Mouse (Mus musculus) forebrain, embryonic 16.5 days (tissue): ENCODE measurements at regions not wholly inside any gene's neighbourhood (a gene's known extent, or its start where the extent isn't known, plus 50 kb on each side); places are given as distances from the start of the nearest gene placed in this dataset.

ENCODE experiments used
- ATAC-seq: fragments of 200-750 bp; cut with Nextera tagmentation; 2 replicates; pipeline ENCODE4 v1.8.0; 2017; ENCODE audit warnings: mild to moderate bottlenecking, moderate library complexity
- H3K27ac ChIP-seq: fragments of 300-500 bp; sonication (generic); 2 replicates; pipeline ENCODE4 v1.5.1; 2014; ENCODE audit warnings: low read length, control low read depth
- H3K27me3 ChIP-seq: fragments of 300-500 bp; sonication (generic); replicated peaks from 2 replicates; pipeline ENCODE4 v1.6.1; 2014; ENCODE audit warnings: low read length; ENCODE audit not compliant: control insufficient read depth, insufficient read depth
- H3K36me3 ChIP-seq: fragments of 300-500 bp; sonication (generic); 2 replicates; pipeline ENCODE4 v1.6.1; 2014; ENCODE audit not compliant: control insufficient read depth, insufficient read depth
- H3K4me1 ChIP-seq: fragments of 300-500 bp; sonication (generic); replicated peaks from 2 replicates; pipeline ENCODE4 v1.6.1; 2014; ENCODE audit warnings: low read length; ENCODE audit not compliant: control insufficient read depth, insufficient read depth
- H3K4me2 ChIP-seq: fragments of 300-500 bp; sonication (generic); 2 replicates; pipeline ENCODE4 v1.6.1; 2014; ENCODE audit warnings: mild to moderate bottlenecking, low read length, control low read depth
- H3K4me3 ChIP-seq: fragments of 300-500 bp; sonication (generic); replicated peaks from 2 replicates; pipeline ENCODE4 v1.5.1; 2014; ENCODE audit warnings: mild to moderate bottlenecking, low read length, control low read depth
- H3K9ac ChIP-seq: fragments of 300-500 bp; sonication (generic); replicated peaks from 2 replicates; pipeline ENCODE4 v1.6.1; 2014; ENCODE audit warnings: low read depth, low read length, control low read depth
- H3K9me3 ChIP-seq: fragments of 300-500 bp; sonication (generic); 2 replicates; pipeline ENCODE4 v1.6.1; 2016; ENCODE audit warnings: low read length; ENCODE audit not compliant: control insufficient read depth
- WGBS: fragments of 180-500 bp; shearing (Covaris S2); extraction: QIAGEN DNeasy Blood & Tissue Kit; methylation state at CpG from one replicate; pipeline ENCODE4 v1.1.7; 2014; 5-methylcytosine and 5-hydroxymethylcytosine counted together

DNA sequence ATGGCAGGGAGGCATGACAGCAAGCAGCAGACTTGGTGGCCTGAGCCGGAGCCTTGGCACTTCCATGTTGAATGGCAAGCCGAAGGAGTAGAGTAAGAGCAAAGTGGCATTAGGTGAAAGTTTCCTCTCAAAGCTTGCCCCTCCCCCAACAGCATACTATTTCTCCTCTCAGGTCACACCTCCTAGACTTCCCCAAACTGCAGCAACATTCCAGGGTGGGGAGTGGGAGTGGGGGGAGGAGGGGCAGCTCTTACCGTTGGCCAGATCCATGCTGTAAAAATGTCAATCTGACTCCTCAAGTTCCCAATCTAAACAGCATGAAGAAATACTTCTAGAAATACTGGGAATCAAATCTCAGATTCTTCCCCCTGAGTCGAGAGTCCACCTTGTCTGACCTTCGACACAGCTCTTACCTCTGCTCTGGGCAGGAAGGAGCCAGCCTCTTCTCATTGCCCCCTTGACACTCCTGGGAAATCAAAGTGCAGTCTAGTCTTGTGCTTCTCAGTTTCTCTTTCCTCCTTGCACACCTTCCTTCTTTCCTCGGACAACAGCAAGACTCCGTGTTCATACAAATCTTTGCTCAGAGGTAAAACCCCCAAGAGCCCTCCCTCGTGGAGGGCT lies 794.9 kb upstream of the BB014433 start:
- no peaks in the 10 kb centered on the region for H3K27me3 ChIP-seq
- ATAC-seq, result no peak
- no peak overlapping the region for H3K9ac ChIP-seq
- no peaks in the 10 kb centered on the region for H3K4me1 ChIP-seq
- no peak overlapping the region for H3K4me3 ChIP-seq
- no peak overlapping the region for H3K4me2 ChIP-seq
- H3K27ac ChIP-seq, result no peak overlapping the region
- no peaks in the 10 kb centered on the region for H3K36me3 ChIP-seq
- no peaks in the 10 kb centered on the region for H3K9me3 ChIP-seq
- WGBS, result 89% methylated on average over 8 of the region's 8 CpGs

DNA sequence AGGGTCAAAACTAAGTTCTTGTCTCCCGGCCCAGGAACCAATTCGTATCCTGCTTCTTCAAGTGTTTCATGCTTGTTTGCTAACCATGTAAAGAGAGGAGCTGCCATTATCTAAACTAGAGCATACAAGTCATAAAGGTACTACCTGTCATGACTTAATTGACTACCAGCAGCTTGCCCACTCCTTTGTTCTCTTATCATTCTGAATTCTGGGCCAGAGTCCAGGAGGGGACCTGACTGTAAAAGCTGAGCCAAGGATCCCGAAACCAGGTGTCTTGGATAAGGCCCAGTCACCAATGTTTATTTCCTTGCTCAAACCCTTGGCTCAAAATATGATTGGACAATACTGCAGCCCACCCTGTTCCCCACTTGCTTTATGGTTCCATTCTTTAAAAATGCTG lies 786.9 kb upstream of the BB014433 start:
- no peaks in the 10 kb centered on the region for H3K4me1 ChIP-seq
- 92% methylated on average over 3 of the region's 3 CpGs for WGBS
- H3K4me2 ChIP-seq, result no peak overlapping the region
- no peak for ATAC-seq
- H3K4me3 ChIP-seq, result no peak overlapping the region
- H3K9ac ChIP-seq, result no peak overlapping the region
- H3K9me3 ChIP-seq, result no peaks in the 10 kb centered on the region
- no peak overlapping the region for H3K27ac ChIP-seq
- H3K27me3 ChIP-seq, result no peaks in the 10 kb centered on the region
- no peaks in the 10 kb centered on the region for H3K36me3 ChIP-seq

DNA sequence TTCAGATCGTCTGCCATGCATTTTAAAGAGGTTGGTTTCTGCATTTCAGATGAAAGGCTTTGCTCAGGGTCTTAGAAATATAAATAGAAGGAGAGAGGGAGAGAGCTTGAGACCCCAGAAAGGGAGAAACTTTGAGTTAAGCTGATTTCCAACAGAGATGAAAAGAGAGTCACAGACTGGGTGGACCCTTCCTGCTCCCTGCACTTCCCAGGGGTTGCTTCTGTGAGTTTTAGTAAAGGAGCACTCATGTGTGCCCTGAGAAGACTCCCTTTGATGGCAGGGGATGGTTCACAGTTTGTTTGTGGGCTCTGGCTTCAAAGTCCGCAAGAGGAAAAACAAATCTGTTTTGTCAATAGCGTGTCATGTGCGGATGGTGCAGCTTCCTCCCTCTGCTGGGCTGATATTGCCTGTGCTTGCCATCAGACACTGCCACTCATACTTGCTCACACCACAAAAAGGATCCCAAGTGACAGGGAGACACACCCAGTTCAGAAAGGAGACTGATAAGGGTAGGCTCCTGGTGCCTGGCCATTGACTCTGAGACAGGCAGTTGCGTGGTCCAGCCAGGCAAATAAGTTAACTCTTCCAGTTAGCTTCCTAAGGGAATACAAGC lies 775.8 kb upstream of the BB014433 start:
- H3K27ac ChIP-seq, result no peak overlapping the region
- H3K4me2 ChIP-seq, result no peak overlapping the region
- WGBS, result 36% methylated on average over 5 of the region's 5 CpGs
- no peaks in the 10 kb centered on the region for H3K36me3 ChIP-seq
- ATAC-seq, result peak; percentile 38; the same call in 1 of the 2 replicates
- no peak overlapping the region for H3K9ac ChIP-seq
- no peaks in the 10 kb centered on the region; the same call in 1 of the 2 replicates for H3K4me1 ChIP-seq
- H3K4me3 ChIP-seq, result no peak overlapping the region
- H3K27me3 ChIP-seq, result no peaks in the 10 kb centered on the region
- no peaks in the 10 kb centered on the region for H3K9me3 ChIP-seq

DNA sequence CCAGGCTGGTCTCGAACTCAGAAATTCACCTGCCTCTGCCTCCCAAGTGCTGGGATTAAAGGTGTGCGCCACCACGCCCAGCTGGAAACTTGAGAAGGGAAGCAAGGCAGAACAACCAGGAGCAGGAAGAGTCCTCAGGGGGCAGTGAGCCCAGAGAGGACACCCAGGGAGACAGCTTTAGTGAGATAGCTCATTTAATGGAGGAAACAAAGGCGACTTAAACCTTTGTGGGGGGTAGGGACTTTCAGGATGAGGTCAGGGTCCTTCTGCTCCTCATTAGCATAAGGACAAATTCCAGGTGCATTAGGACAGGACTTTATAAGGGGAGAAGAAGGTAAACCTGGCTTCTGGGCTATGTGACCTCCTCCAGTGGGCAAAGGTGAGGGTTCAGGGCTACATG lies 742.5 kb upstream of the BB014433 start:
- no peak overlapping the region for H3K27ac ChIP-seq
- WGBS, result 88% methylated on average over 4 of the region's 4 CpGs
- H3K36me3 ChIP-seq, result no peaks in the 10 kb centered on the region
- no peak overlapping the region for H3K4me3 ChIP-seq
- H3K4me1 ChIP-seq, result no peaks in the 10 kb centered on the region
- H3K9me3 ChIP-seq, result no peaks in the 10 kb centered on the region
- no peak overlapping the region for H3K9ac ChIP-seq
- ATAC-seq, result no peak
- no peak overlapping the region for H3K4me2 ChIP-seq
- no peaks in the 10 kb centered on the region for H3K27me3 ChIP-seq
